Mouse (Mus musculus): ENCODE data around the gene Catsper2. TPM values are rescaled to one million over a fixed set of nuclear protein-coding genes. Genes with fewer than 3 reads are reported as not detected.

Catsper2 gene
- polyA plus RNA-seq, 1 experiment from 2014 or later = 0.61 TPM

GRCm38 (mm10) chr2:121448136-121448535 lies 34.5 kb upstream of the Catsper2 start:
- Histone ChIP-seq H3K27me3 (peaks cover 15% of the 10 kb centered on the region), H3K27ac (replicated peaks) (peak overlapping the region; percentile 87), H3K9me3 (replicated peaks) (no peaks in the 10 kb centered on the region), H3K4me3 (replicated peaks) (peak overlapping the region; percentile 99), H3K4me1 (replicated peaks) (peaks cover 43% of the 10 kb centered on the region), H3K4me2 (peak overlapping the region; percentile 96), H3K9ac (peak overlapping the region; percentile 66), H3K36me3 (replicated peaks) (peaks cover 19% of the 10 kb centered on the region)
- no peak for ATAC-seq (ENCODE audit: insufficient read depth)
- WGBS (ENCODE audit: insufficient replicate concordance) = 13% methylated on average over 9 of the region's 9 CpGs

GRCm38 (mm10) chr2:121447006-121447405 lies 33.4 kb upstream of the Catsper2 start:
- no peak for ATAC-seq (ENCODE audit: insufficient read depth)
- no peak overlapping the region for H3K4me3 ChIP-seq (replicated peaks)
- peaks cover 43% of the 10 kb centered on the region for H3K4me1 ChIP-seq (replicated peaks)
- H3K9ac ChIP-seq = no peak overlapping the region
- H3K9me3 ChIP-seq (replicated peaks) = no peaks in the 10 kb centered on the region
- peaks cover 27% of the 10 kb centered on the region for H3K27me3 ChIP-seq
- H3K36me3 ChIP-seq (replicated peaks) = peaks cover 8% of the 10 kb centered on the region; the same call in 1 of the 2 replicates
- no peak overlapping the region for H3K27ac ChIP-seq (replicated peaks)
- H3K4me2 ChIP-seq = no peak overlapping the region
- 36% methylated on average over 3 of the region's 3 CpGs for WGBS (ENCODE audit: insufficient replicate concordance)

- peaks cover 47% of the 10 kb centered on the region for H3K4me1 ChIP-seq (replicated peaks)
- 70% methylated on average over 4 of the region's 4 CpGs for WGBS (ENCODE audit: insufficient replicate concordance)
- peaks cover 32% of the 10 kb centered on the region for H3K27me3 ChIP-seq
- no peak for ATAC-seq (ENCODE audit: insufficient read depth)
- no peaks in the 10 kb centered on the region for H3K9me3 ChIP-seq (replicated peaks)
- H3K36me3 ChIP-seq (replicated peaks) = peaks cover 6% of the 10 kb centered on the region; the same call in 1 of the 2 replicates
- no peak overlapping the region for H3K4me2 ChIP-seq
- H3K4me3 ChIP-seq (replicated peaks) = no peak overlapping the region
- no peak overlapping the region for H3K9ac ChIP-seq
- H3K27ac ChIP-seq (replicated peaks) = no peak overlapping the region
These were observed 32.9 kb upstream of the Catsper2 start for GRCm38 (mm10) chr2:121446506-121446905.

- 49% methylated on average over 3 of the region's 3 CpGs for WGBS (ENCODE audit: insufficient replicate concordance)
- H3K27ac ChIP-seq (replicated peaks) = no peak overlapping the region
- H3K4me3 ChIP-seq (replicated peaks) = no peak overlapping the region
- H3K9me3 ChIP-seq (replicated peaks) = no peaks in the 10 kb centered on the region
- peaks cover 41% of the 10 kb centered on the region for H3K4me1 ChIP-seq (replicated peaks)
- H3K9ac ChIP-seq = no peak overlapping the region
- peaks cover 38% of the 10 kb centered on the region for H3K27me3 ChIP-seq
- no peak overlapping the region for H3K4me2 ChIP-seq
- ATAC-seq (ENCODE audit: insufficient read depth) = no peak
- no peaks in the 10 kb centered on the region for H3K36me3 ChIP-seq (replicated peaks)
These were observed 31.5 kb upstream of the Catsper2 start for GRCm38 (mm10) chr2:121445117-121445516.

- Histone ChIP-seq H3K9me3 (replicated peaks) (no peaks in the 10 kb centered on the region), H3K36me3 (replicated peaks) (0 out of 2 replicates have a peak, but pooled peaks cover 4% of the 10 kb centered on the region), H3K4me2 (peak within 1 kb of the TSS; percentile 92), H3K4me1 (replicated peaks) (peaks cover 38% of the 10 kb centered on the region), H3K27ac (replicated peaks) (no peak within 1 kb of the TSS), H3K4me3 (replicated peaks) (peak within 1 kb of the TSS; percentile 59), H3K27me3 (peaks cover 38% of the 10 kb centered on the region), H3K9ac (peak within 1 kb of the TSS; percentile 61; the same call in 1 of the 2 replicates)
- 78% methylated on average over 1 of the region's 1 CpGs for WGBS (ENCODE audit: insufficient replicate concordance)
- ATAC-seq (ENCODE audit: insufficient read depth) = no peak
These were observed 30.6 kb upstream of the Catsper2 start, which contains the start of gene Ell3 for GRCm38 (mm10) chr2:121444178-121444577. Ell3 (minus strand) TSS chr2:121444278.

- Histone ChIP-seq H3K4me3 (replicated peaks) (peak overlapping the region; percentile 59), H3K27ac (replicated peaks) (peak overlapping the region; percentile 42; the same call in 1 of the 2 replicates), H3K27me3 (peaks cover 38% of the 10 kb centered on the region), H3K36me3 (replicated peaks) (peaks cover 15% of the 10 kb centered on the region), H3K9me3 (replicated peaks) (no peaks in the 10 kb centered on the region), H3K4me2 (peak overlapping the region; percentile 92), H3K4me1 (replicated peaks) (peaks cover 30% of the 10 kb centered on the region), H3K9ac (peak overlapping the region; percentile 61)
- 16% methylated on average over 8 of the region's 8 CpGs for WGBS (ENCODE audit: insufficient replicate concordance)
- ATAC-seq (ENCODE audit: insufficient read depth) = peak; percentile 20
These were observed 29.4 kb upstream of the Catsper2 start for GRCm38 (mm10) chr2:121443068-121443349.

- Histone ChIP-seq H3K4me2 (peak overlapping the region; percentile 92), H3K27ac (replicated peaks) (peak overlapping the region; percentile 42), H3K27me3 (peaks cover 38% of the 10 kb centered on the region), H3K36me3 (replicated peaks) (peaks cover 21% of the 10 kb centered on the region), H3K4me1 (replicated peaks) (peaks cover 25% of the 10 kb centered on the region), H3K9me3 (replicated peaks) (no peaks in the 10 kb centered on the region), H3K4me3 (replicated peaks) (peak overlapping the region; percentile 59), H3K9ac (peak overlapping the region; percentile 61)
- ATAC-seq (ENCODE audit: insufficient read depth) = peak; percentile 94
- WGBS (ENCODE audit: insufficient replicate concordance) = 1% methylated on average over 30 of the region's 30 CpGs
These were observed 28.9 kb upstream of the Catsper2 start for GRCm38 (mm10) chr2:121442259-121443067.

- peaks cover 38% of the 10 kb centered on the region for H3K27me3 ChIP-seq
- peaks cover 27% of the 10 kb centered on the region for H3K36me3 ChIP-seq (replicated peaks)
- peak overlapping the region; percentile 59 for H3K4me3 ChIP-seq (replicated peaks)
- peak; percentile 5; the same call in 1 of the 2 replicates for ATAC-seq (ENCODE audit: insufficient read depth)
- H3K4me2 ChIP-seq = peak overlapping the region; percentile 92
- peak overlapping the region; percentile 61; the same call in 1 of the 2 replicates for H3K9ac ChIP-seq
- peaks cover 24% of the 10 kb centered on the region for H3K4me1 ChIP-seq (replicated peaks)
- no peaks in the 10 kb centered on the region for H3K9me3 ChIP-seq (replicated peaks)
- WGBS (ENCODE audit: insufficient replicate concordance) = 16% methylated on average over 11 of the region's 11 CpGs
- H3K27ac ChIP-seq (replicated peaks) = no peak overlapping the region
These were observed 28.2 kb upstream of the Catsper2 start for GRCm38 (mm10) chr2:121441800-121442199.

- 0 out of 2 replicates have a peak overlapping the region, but pooled peaks have one; percentile 92 for H3K4me2 ChIP-seq
- peaks cover 24% of the 10 kb centered on the region for H3K4me1 ChIP-seq (replicated peaks)
- H3K27ac ChIP-seq (replicated peaks) = no peak overlapping the region
- no peak for ATAC-seq (ENCODE audit: insufficient read depth)
- 46% methylated on average over 5 of the region's 5 CpGs for WGBS (ENCODE audit: insufficient replicate concordance)
- no peaks in the 10 kb centered on the region for H3K9me3 ChIP-seq (replicated peaks)
- peaks cover 33% of the 10 kb centered on the region for H3K36me3 ChIP-seq (replicated peaks)
- peaks cover 38% of the 10 kb centered on the region for H3K27me3 ChIP-seq
- no peak overlapping the region for H3K9ac ChIP-seq
- no peak overlapping the region for H3K4me3 ChIP-seq (replicated peaks)
These were observed 27.4 kb upstream of the Catsper2 start for GRCm38 (mm10) chr2:121440834-121441605.

- no peak overlapping the region for H3K27ac ChIP-seq (replicated peaks)
- H3K4me2 ChIP-seq = no peak overlapping the region
- H3K9me3 ChIP-seq (replicated peaks) = no peaks in the 10 kb centered on the region
- peaks cover 46% of the 10 kb centered on the region for H3K36me3 ChIP-seq (replicated peaks)
- peaks cover 36% of the 10 kb centered on the region for H3K27me3 ChIP-seq
- H3K9ac ChIP-seq = no peak overlapping the region
- ATAC-seq (ENCODE audit: insufficient read depth) = no peak
- WGBS (ENCODE audit: insufficient replicate concordance) = 62% methylated on average over 4 of the region's 4 CpGs
- peaks cover 24% of the 10 kb centered on the region for H3K4me1 ChIP-seq (replicated peaks)
- no peak overlapping the region for H3K4me3 ChIP-seq (replicated peaks)
These were observed 26.2 kb upstream of the Catsper2 start for GRCm38 (mm10) chr2:121439746-121440145.

GRCm38 (mm10) chr2:121434854-121435253 lies 21.3 kb upstream of the Catsper2 start:
- H3K4me2 ChIP-seq = no peak overlapping the region
- no peaks in the 10 kb centered on the region for H3K9me3 ChIP-seq (replicated peaks)
- H3K4me3 ChIP-seq (replicated peaks) = no peak overlapping the region
- H3K36me3 ChIP-seq (replicated peaks) = peaks cover 94% of the 10 kb centered on the region
- WGBS (ENCODE audit: insufficient replicate concordance) = 98% methylated on average over 1 of the region's 1 CpGs
- no peak overlapping the region for H3K27ac ChIP-seq (replicated peaks)
- H3K27me3 ChIP-seq = no peaks in the 10 kb centered on the region
- H3K4me1 ChIP-seq (replicated peaks) = no peaks in the 10 kb centered on the region
- ATAC-seq (ENCODE audit: insufficient read depth) = no peak
- H3K9ac ChIP-seq = no peak overlapping the region

Data from liver, embryonic 15.5 days (tissue).